Mouse (Mus musculus) embryo, embryonic 10.5 days (tissue): ENCODE measurements around the gene Myl12a.
A peak's percentile ranks its signal among the peaks of the same experiment; 100 is the strongest.

Experiments used
- DNase-seq: peaks from one replicate; pipeline ENCODE4 v3.0.0-alpha.2; 2015; ENCODE audit warnings: low spot score

Gene Myl12a

GRCm38 (mm10) chr17:71002744-71003094, at the start of gene Myl12a:
Gene Myl12a, minus strand, starts transcription at chr17:71002878.
- no peak for DNase-seq

- no peak for DNase-seq
Measured at GRCm38 (mm10) chr17:71049292-71049691, 46.6 kb upstream of the Myl12a start.

GRCm38 (mm10) chr17:71046856-71047255, 44.2 kb upstream of the Myl12a start:
- no peak for DNase-seq

- DNase-seq, result no peak
Measured at GRCm38 (mm10) chr17:71045591-71045990, 42.9 kb upstream of the Myl12a start.

- no peak for DNase-seq
Measured at GRCm38 (mm10) chr17:71042645-71043044, 40.0 kb upstream of the Myl12a start.

GRCm38 (mm10) chr17:71040582-71040880, 37.9 kb upstream of the Myl12a start:
- no peak for DNase-seq

GRCm38 (mm10) chr17:71039851-71040581, 37.3 kb upstream of the Myl12a start:
- peak; percentile 76 for DNase-seq

GRCm38 (mm10) chr17:71038812-71039211, 36.1 kb upstream of the Myl12a start:
- DNase-seq, result no peak

- DNase-seq, result no peak
Measured at GRCm38 (mm10) chr17:71037188-71037587, 34.5 kb upstream of the Myl12a start.

- no peak for DNase-seq
Measured at GRCm38 (mm10) chr17:71034472-71034871, 31.8 kb upstream of the Myl12a start.

- no peak for DNase-seq
Measured at GRCm38 (mm10) chr17:71032719-71033118, 30.0 kb upstream of the Myl12a start.

GRCm38 (mm10) chr17:71027186-71027585, 24.5 kb upstream of the Myl12a start:
- no peak for DNase-seq

GRCm38 (mm10) chr17:71025922-71026321, 23.2 kb upstream of the Myl12a start:
- DNase-seq, result no peak

GRCm38 (mm10) chr17:71024071-71024470, 21.4 kb upstream of the Myl12a start:
- no peak for DNase-seq

GRCm38 (mm10) chr17:71022841-71023240, 20.2 kb upstream of the Myl12a start:
- DNase-seq, result no peak

- DNase-seq, result peak; percentile 24
Measured at GRCm38 (mm10) chr17:71019860-71020259, 17.2 kb upstream of the Myl12a start.

- DNase-seq, result peak; percentile 10
Measured at GRCm38 (mm10) chr17:71019309-71019655, 16.6 kb upstream of the Myl12a start.

GRCm38 (mm10) chr17:71018616-71019308, 16.1 kb upstream of the Myl12a start:
- DNase-seq, result no peak

GRCm38 (mm10) chr17:71018151-71018550, 15.5 kb upstream of the Myl12a start:
- DNase-seq, result no peak

GRCm38 (mm10) chr17:71017457-71017998, 14.8 kb upstream of the Myl12a start:
- DNase-seq, result no peak

GRCm38 (mm10) chr17:71014911-71015310, 12.2 kb upstream of the Myl12a start:
- no peak for DNase-seq

- DNase-seq, result no peak
Measured at GRCm38 (mm10) chr17:71013105-71013504, 10.4 kb upstream of the Myl12a start.

- DNase-seq, result no peak
Measured at GRCm38 (mm10) chr17:71011931-71012662, 9.4 kb upstream of the Myl12a start.
